Mouse (Mus musculus) cerebellum, adult 18-20 months (tissue): ENCODE measurements at regions not wholly inside any gene's neighbourhood (a gene's known extent, or its start where the extent isn't known, plus 50 kb on each side); places are given as distances from the start of the nearest gene placed in this dataset.

Source experiments
- DNase-seq, 2 experiments: peaks; one replicate each; pipeline ENCODE4 v3.0.0; 2021

DNA sequence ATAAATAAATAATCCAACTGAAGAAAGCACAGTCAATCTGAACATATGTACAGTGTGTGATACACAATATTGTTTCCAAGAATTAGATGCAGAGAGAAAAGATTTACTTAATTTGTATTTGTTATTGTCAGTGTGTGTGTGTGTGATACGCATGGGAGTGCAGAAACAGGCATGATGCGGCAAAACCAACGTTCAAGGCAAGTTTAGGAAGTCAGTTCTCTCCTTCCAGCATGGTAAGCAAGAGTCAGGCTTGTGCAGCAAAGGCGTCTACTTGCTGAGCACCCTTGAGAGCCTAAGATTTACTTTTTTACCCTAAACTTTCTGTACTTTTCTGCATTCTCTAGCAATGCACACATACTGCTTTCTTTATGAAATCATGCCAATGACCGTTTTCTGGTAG is 102.7 kb upstream of the Sstr4 start:
- no peak for DNase-seq

DNA sequence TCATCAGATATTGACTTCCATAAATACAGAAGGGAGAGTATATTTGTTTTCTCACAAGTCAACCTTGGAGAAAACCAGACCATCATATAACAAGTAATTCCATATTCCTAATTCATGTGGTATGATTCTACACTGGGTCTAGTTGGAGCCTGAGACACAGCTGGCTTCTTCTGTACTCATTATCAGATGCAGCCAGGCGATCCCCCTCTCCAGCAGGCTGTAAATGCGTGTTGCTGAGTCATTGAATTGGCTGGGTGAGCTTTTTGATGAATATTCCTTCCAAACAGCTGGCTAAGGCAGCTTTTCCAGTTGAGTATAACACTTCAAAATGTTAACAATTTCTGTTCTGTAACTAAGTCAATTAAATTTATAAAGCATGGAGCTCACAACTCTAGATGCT is 102.2 kb upstream of the Sstr4 start:
- no peak for DNase-seq

DNA sequence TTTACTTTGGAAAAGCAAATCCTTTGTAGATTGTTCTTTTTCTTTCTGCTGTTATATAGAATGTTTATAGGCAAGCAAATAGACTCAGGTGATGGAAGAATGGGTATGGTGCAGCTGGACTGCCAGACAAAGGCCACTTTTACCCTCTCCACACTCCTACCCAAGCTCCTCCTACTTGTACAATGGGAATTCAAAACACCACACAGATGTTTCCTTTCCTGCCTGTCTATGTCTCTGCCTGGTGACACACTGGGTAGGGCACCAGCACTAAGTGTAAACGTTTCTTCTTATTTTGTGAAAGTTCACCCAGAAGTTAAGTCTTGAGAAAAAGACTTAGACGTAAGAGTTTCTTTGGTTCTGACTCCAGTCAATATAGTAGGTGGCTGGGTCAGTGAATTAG is 94.3 kb upstream of the Sstr4 start:
- DNase-seq: no peak

DNA sequence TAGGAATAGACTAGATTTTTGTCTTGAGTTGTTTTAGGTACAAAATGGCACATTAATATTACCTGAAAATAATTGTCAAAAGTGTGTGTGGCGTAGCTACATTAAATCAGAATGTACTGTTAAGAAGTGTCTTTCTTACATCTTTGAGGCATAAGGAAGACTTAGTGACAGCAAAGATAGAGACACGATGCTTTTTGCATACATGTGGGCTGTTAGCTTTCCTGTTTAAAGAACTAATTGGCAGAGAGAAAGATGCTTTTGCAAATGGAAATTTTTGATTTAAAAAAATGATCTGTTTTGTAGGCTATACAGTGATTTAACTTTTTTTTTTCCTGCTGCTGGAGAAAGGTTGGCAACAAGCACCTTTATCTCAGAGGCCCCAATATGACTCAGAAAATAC is 82.9 kb upstream of the Sstr4 start:
- DNase-seq: no peak

DNA sequence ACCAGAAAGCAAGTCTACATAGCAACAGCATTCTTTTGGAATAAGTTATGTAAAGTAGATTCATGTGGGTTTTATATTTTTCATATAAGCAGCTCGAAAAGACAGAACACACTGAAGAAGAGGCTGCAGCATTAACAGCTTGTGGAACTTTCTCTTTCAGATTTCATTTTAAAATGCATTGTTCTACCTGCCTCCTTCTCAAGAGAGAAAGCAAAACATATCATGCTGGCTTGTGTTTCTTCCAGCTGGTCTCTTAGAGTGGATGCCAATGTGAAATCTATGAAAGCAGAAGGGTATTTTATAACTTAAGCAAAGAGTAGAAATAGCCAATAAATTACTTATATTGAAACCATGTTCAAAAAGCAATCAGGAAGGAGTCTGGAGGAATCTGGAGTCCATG is 74.2 kb upstream of the Sstr4 start:
- DNase-seq: no peak

DNA sequence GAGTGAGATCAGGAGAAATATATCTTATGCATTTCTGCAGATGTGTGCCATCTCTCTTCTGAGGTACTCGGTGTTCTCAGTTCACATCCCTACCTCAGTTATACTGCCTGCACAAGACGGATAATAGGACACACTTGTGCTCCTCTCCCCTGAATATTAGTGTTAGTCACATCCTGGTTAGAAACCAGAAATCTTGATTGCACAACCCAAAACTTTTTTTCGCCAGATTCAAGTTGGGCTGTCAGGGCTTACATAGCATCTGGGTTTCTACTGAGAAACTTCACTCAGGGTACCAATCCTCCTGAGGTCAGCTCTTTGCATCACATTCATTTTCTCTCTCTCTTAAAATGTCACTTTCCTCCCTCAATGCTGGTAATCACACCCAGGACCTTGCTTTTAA is 69.8 kb upstream of the Sstr4 start:
- DNase-seq: no peak

DNA sequence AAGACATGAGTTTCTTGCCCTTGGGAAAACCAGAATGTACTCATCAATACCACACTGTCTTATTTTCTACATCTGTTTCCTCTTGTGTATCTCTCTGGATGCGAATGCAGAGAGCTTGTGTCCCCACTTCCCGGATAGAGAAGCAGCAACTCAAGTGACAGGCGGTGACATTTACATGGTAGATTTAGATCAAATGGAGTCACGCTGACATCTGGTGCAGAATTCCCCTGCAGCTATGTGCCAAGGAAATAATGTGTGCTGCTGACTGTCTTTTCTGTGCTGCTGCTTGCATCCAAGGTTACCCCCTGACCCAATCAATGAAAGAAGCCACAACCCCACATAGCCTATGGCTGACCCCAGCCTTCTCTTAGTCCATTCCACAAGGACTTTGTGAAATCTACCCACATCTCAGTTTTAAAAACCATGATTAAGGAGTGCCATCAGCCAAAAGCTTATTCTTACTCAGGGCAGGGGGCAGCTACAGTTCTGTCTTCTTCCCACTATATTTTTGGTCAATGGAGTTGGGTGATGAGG is 69.2 kb upstream of the Sstr4 start:
- DNase-seq: no peak

DNA sequence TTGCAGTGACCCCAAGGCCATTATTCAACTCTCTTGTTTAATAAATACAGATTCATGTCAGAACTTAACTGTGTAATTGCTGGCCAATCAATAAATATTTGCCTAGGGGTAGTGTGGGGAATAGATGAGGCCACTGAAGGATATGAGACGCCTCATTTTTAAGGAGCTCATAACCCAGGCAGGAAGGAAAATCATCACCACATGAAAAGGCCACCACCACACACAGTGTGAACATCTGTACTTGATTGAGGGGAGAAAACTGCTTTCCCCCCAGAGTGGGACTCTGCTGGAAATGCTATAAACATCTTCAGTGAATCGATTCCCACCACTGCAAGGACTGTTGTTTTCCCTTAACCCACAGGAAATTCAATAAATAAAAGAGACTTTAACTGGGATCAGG is 68.7 kb upstream of the Sstr4 start:
- DNase-seq: no peak

DNA sequence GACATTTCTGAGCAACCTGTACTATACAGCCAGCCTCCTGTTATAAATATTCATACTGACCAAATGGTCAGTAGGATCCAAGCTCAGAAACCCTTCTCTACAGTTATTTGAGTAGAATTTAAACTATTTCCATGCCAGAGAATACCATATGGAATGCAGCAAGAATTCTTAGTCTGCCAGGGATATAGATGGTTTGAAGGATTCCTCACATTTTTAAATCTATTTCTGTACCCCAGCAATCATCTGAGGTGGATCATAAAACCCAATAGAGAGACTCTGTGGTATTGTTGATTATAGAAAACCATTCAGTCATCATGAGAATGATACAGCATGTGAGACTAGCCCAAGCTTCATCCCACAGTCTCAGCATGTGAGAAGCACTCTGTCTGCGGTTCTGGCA is 67.6 kb upstream of the Sstr4 start:
- DNase-seq: no peak

DNA sequence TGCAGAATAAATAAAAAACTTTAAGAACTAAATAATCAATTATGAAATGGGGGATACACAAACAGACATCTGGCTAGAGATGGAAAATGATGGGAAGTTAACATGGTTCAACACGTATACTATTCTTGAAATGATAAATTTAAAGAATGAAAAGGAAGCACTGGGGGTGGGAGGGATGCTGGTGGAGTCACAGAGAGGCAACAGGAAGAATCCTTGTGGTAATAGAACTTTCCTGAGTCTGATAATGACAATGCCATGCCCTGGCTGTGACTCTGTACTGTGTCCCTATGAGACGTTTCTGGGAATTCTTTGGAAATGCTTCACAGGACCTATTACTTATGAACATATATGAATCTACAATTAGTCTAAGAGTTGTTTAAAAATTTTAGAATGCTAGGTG is 64.8 kb upstream of the Sstr4 start:
- DNase-seq: no peak

DNA sequence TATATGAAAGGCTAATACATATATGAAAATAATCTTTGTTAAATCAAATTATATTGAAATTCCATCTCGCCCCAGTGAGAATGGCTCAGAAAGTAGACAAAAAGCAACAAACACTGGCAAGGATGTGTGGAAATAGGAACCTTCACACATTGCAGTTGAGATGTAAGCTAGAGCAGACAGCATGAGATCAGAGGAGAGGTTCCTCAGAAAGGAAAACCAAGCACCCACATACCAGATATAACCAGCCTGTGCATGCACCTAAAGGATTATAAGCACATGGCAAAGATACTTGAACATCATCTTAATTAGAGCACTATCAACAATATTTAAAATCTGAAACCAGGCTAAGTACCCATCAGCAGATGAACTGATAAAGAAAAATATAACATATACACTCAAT is 60.6 kb upstream of the Sstr4 start:
- no peak for DNase-seq

DNA sequence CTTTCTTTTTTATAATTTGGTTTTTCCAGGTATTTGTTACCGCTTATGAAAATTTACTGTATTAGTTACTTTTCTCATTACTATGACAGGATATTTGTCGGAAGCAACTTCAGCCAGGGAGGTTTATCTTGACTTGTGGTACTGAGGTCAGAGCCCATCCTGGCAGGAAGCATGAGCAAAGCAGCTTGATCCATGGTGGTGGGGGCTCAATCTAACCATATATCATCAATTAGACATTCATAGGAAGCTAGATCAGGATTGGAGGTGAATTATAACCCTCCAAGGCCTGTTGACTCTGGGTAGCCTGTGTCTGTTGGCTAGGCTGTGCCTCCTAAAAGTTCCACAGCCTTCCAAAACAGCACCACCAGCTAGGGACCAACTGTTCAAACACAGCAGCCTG is 58.5 kb upstream of the Sstr4 start:
- DNase-seq: no peak

DNA sequence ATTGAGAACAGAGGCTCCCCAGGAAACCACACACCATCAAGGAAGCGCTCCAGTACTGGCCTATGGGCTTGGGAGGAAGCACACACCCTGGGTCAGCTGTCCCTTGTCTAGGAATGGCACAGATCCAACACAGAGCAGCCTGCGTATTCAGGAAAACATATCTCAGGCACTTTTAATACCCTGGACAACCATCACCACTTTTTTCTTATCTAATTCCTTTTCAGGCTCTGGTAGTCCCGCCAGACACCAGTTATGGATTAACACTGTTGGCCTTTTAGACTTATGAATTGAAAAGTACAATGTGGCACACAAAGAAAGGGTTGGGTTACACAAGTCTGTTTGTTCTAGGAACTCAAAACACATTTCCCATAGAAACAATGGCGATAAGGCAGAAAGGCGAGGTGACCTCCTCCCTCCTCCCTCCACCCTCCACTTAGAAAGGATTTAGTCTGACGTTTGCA is 56.8 kb upstream of the Sstr4 start:
- no peak for DNase-seq

DNA sequence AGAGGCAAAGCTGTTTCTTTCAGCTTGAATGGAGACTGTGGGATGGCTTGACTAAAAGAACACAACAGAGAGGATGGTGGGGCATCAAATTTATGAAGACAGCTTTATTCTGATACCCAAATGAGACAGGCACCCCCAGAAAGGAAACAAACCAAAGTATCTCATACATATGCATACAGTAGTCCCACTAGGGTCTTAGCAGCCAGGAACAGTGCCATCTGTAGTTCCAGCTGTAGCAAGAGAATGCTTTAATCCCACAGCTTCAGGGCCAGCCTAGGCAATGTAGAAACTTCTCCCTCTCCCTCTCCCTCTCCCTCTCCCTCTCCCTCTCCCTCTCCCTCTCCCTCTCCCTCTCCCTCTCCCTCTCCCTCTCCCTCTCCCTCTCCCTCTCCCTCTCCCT is 56.2 kb upstream of the Sstr4 start:
- no peak for DNase-seq

DNA sequence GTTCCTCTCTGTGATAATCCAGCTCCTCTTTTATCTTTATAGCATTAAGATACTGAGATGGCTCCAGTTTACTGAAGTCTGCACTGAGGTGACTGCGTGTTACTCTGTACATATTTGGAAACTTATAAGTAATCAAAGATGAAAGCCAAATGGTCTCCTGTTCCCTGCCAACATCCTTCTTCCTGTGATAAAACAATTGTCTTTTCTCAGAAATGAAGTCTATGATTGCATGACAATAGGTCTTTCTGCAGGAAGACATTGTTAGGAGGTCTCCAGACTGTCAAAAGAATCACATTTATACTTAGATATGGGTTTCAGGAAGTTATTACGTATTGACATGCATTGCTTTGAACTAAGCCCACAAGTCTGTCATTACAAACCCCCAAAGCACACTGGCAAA is 51.0 kb upstream of the Sstr4 start:
- no peak for DNase-seq
